In genomic region chr6:72176004-72176403, GRCm38 (mm10) we compare ENCODE assay signal across 20 mouse cellular contexts. TPM values are rescaled to one million over a fixed set of nuclear protein-coding genes. Genes with fewer than 3 reads are reported as not detected.
"Had no signal": no experiment of that assay in that cellular context is flagged by ENCODE, and none has a peak within 500 bp of the region (broad histone marks: within the 10 kb centered on the region; RNA-seq: fewer than 3 reads in every experiment).

No protein-coding gene starts in this region.

- H3K27me3 ChIP-seq: lung, embryonic 15.5 days; midbrain, embryonic 13.5 days; neural tube, embryonic 12.5 days; stomach, embryonic 15.5 days had no signal

- H3K27ac ChIP-seq: liver, embryonic 15.5 days; lung, embryonic 15.5 days; macrophage; midbrain, embryonic 13.5 days; neural tube, embryonic 12.5 days; stomach, embryonic 15.5 days; stomach, postnatal 0 days had no signal

- H3K4me2 ChIP-seq: liver, embryonic 15.5 days; lung, embryonic 15.5 days; midbrain, embryonic 11.5 days; midbrain, embryonic 13.5 days; neural tube, embryonic 12.5 days; stomach, embryonic 15.5 days had no signal

- H3K9ac ChIP-seq: liver, embryonic 15.5 days; liver, postnatal 0 days; lung, embryonic 15.5 days; midbrain, embryonic 13.5 days; neural tube, embryonic 12.5 days; stomach, embryonic 15.5 days had no signal

- H3K9me3 ChIP-seq: liver, embryonic 15.5 days; lung, embryonic 15.5 days; megakaryocyte, embryonic 14.5 days; midbrain, embryonic 13.5 days; neural tube, embryonic 12.5 days; stomach, embryonic 15.5 days had no signal

- H3K4me1 ChIP-seq: liver, embryonic 15.5 days; neural tube, embryonic 12.5 days had no signal

- H3K36me3 ChIP-seq: liver, embryonic 15.5 days; lung, embryonic 15.5 days; midbrain, embryonic 13.5 days; neural tube, embryonic 12.5 days; stomach, embryonic 15.5 days had no signal

- H3K4me3 ChIP-seq: liver, embryonic 15.5 days; lung, embryonic 15.5 days; megakaryocyte, embryonic 14.5 days; midbrain, embryonic 13.5 days; neural tube, embryonic 12.5 days; stomach, embryonic 15.5 days had no signal

- DNase-seq: liver, postnatal 0 days; lung, adult 2 months; lung, postnatal 10 days; lung, postnatal 36 days; right cerebral cortex, postnatal 14 days; thymus, adult 2 months; thymus, postnatal 25 days; thymus, postnatal 4 days had no signal

RNA-seq across cellular contexts. Expression of gene Atoh8, which starts 59.4 kb away (rescaled TPM):
- total RNA-seq: megakaryocyte progenitor cell, adult 5-6 weeks; monocyte, adult 5-6 weeks; neutrophil, adult 5-6 weeks had no signal
- polyA plus RNA-seq: macrophage had no signal
